Mouse (Mus musculus): ENCODE measurements around the gene Llph. TPM values are rescaled to one million over a fixed set of nuclear protein-coding genes. Genes with fewer than 3 reads are reported as not detected.

The Llph gene
- polyA plus RNA-seq, 1 experiment from 2014 or later, result 43.8 TPM

DNA sequence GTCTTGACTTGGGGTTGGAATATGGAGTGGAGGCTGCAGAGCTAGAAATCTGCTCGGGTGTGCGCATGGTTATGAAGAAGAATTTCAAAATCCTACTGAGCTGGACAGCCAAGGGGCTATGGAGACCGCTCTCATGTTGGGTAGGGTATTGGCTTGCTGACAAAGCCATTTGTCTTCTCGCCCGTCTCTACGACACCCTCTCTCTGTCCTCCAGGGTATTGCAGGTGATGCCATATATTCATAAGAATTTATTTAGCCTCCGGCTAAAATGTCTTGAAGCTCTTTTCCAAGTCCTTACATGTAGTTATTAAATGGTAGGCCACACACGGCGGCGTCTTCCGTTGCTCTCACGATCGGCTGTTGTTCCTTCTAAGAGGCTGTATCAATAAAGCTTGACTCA lies 43.1 kb downstream of the Llph start:
- Histone ChIP-seq H3K9me3 (ENCODE audit: control insufficient read depth, low read length) (peaks cover 3% of the 10 kb centered on the region; the same call in 1 of the 2 replicates), H3K36me3 (ENCODE audit: control insufficient read depth, insufficient read depth) (no peaks in the 10 kb centered on the region), H3K27me3 (replicated peaks; ENCODE audit: control insufficient read depth, insufficient read depth, low read length) (no peaks in the 10 kb centered on the region), H3K4me3 (replicated peaks; ENCODE audit: low read length) (no peak overlapping the region), H3K4me1 (replicated peaks; ENCODE audit: control insufficient read depth, insufficient read depth, low read length) (peaks cover 10% of the 10 kb centered on the region), H3K27ac (ENCODE audit: low read length) (no peak overlapping the region), H3K4me2 (ENCODE audit: low read length) (no peak overlapping the region), H3K9ac (replicated peaks; ENCODE audit: low read depth, low read length) (no peak overlapping the region)
- ATAC-seq, result no peak
- WGBS, result 96% methylated on average over 13 of the region's 13 CpGs

DNA sequence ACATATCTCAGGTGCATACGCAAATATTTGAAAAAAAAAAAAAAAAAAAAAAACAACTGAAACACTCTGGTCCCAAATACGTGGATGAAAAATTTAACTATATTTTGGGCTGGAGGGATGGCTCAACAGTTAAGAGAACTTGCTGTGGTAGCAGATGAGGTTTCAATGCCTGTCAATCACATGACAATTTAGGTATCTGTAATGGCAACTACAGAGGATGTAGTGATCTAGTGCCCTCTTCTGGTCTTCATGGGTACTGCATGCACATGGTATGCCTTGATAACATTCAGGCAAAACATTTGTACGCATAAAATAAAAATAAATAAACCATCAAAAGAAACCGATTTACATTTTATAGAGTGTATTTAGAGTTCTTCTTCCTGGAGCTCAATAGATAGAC lies 43.9 kb downstream of the Llph start:
- Histone ChIP-seq H3K4me2 (ENCODE audit: low read length) (no peak overlapping the region), H3K4me3 (replicated peaks; ENCODE audit: low read length) (no peak overlapping the region), H3K4me1 (replicated peaks; ENCODE audit: control insufficient read depth, insufficient read depth, low read length) (peaks cover 10% of the 10 kb centered on the region), H3K9me3 (ENCODE audit: control insufficient read depth, low read length) (peaks cover 3% of the 10 kb centered on the region; the same call in 1 of the 2 replicates), H3K9ac (replicated peaks; ENCODE audit: low read depth, low read length) (no peak overlapping the region), H3K27ac (ENCODE audit: low read length) (no peak overlapping the region), H3K36me3 (ENCODE audit: control insufficient read depth, insufficient read depth) (no peaks in the 10 kb centered on the region), H3K27me3 (replicated peaks; ENCODE audit: control insufficient read depth, insufficient read depth, low read length) (no peaks in the 10 kb centered on the region)
- ATAC-seq, result no peak
- 80% methylated on average over 4 of the region's 4 CpGs for WGBS

DNA sequence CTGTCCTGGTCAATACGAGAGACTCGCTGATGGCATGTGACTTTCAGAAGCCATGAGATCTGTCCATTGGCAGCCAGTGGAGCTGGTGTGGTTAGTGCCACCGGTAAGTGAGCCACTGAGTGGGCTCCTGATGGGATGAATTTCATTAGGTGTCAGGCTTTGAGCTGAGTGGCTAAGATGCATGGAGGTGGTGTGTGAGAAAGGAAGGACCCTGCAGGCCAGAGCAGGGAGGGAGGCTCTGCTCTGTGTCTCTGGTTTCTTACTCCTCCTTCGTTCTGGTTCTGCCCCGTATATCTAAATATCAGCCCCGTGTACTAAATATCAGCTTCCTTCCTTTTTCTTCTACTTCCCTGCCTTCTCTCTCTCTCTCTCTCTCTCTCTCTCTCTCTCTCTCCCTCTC lies 44.4 kb downstream of the Llph start:
- Histone ChIP-seq H3K9me3 (ENCODE audit: control insufficient read depth, low read length) (peaks cover 3% of the 10 kb centered on the region; the same call in 1 of the 2 replicates), H3K4me3 (replicated peaks; ENCODE audit: low read length) (no peak overlapping the region), H3K36me3 (ENCODE audit: control insufficient read depth, insufficient read depth) (no peaks in the 10 kb centered on the region), H3K27ac (ENCODE audit: low read length) (no peak overlapping the region), H3K4me1 (replicated peaks; ENCODE audit: control insufficient read depth, insufficient read depth, low read length) (peaks cover 10% of the 10 kb centered on the region), H3K9ac (replicated peaks; ENCODE audit: low read depth, low read length) (no peak overlapping the region), H3K27me3 (replicated peaks; ENCODE audit: control insufficient read depth, insufficient read depth, low read length) (no peaks in the 10 kb centered on the region), H3K4me2 (ENCODE audit: low read length) (peak overlapping the region; percentile 53)
- 66% methylated on average over 6 of the region's 6 CpGs for WGBS
- ATAC-seq, result 0 out of 2 replicates have a peak, but pooled peaks have one; percentile 18

DNA sequence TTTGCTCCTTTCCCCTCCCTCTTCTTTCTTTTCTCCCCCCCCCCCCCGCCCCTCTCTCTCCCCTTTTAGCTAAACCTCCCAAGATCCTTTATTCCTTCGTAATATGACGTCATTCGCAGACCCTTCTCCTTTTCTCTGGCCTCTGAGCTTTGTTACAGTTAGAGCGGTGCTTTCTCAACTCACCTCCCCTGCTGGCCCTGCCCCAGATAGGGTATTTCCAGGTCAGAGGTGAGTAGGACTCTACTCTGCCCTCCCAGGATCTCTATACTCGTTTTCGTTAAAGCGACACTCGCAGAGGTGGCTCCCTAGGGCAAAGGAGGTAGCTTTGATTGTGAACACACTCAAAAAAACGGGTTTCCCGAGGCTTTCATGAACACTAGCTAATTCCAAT lies 45.0 kb downstream of the Llph start:
- 8% methylated on average over 10 of the region's 11 CpGs for WGBS
- H3K27ac ChIP-seq (ENCODE audit: low read length), result no peak overlapping the region

GRCm38 (mm10) chr10:120272270-120272883 lies 45.5 kb downstream of the Llph start:
- Histone ChIP-seq H3K9me3 (ENCODE audit: control insufficient read depth, low read length) (no peaks in the 10 kb centered on the region), H3K9ac (replicated peaks; ENCODE audit: low read depth, low read length) (peak overlapping the region; percentile 10), H3K4me2 (ENCODE audit: low read length) (peak overlapping the region; percentile 53), H3K4me3 (replicated peaks; ENCODE audit: low read length) (peak overlapping the region; percentile 34), H3K27me3 (replicated peaks; ENCODE audit: control insufficient read depth, insufficient read depth, low read length) (no peaks in the 10 kb centered on the region), H3K36me3 (ENCODE audit: control insufficient read depth, insufficient read depth) (no peaks in the 10 kb centered on the region), H3K27ac (ENCODE audit: low read length) (no peak overlapping the region), H3K4me1 (replicated peaks; ENCODE audit: control insufficient read depth, insufficient read depth, low read length) (peaks cover 10% of the 10 kb centered on the region)
- 6% methylated on average over 19 of the region's 19 CpGs for WGBS
- peak; percentile 69 for ATAC-seq

More for the DNA sequence above, 45.0 kb downstream of the Llph start:
- ATAC-seq, result peak; percentile 43; the same call in 1 of the 2 replicates
- H3K4me3 ChIP-seq (replicated peaks; ENCODE audit: low read length), result peak overlapping the region; percentile 34
- peaks cover under 1% of the 10 kb centered on the region; the same call in 1 of the 2 replicates for H3K9me3 ChIP-seq (ENCODE audit: control insufficient read depth, low read length)
- H3K4me2 ChIP-seq (ENCODE audit: low read length), result peak overlapping the region; percentile 53
- peak overlapping the region; percentile 10 for H3K9ac ChIP-seq (replicated peaks; ENCODE audit: low read depth, low read length)
- H3K4me1 ChIP-seq (replicated peaks; ENCODE audit: control insufficient read depth, insufficient read depth, low read length), result peaks cover 10% of the 10 kb centered on the region
- H3K36me3 ChIP-seq (ENCODE audit: control insufficient read depth, insufficient read depth), result no peaks in the 10 kb centered on the region
- no peaks in the 10 kb centered on the region for H3K27me3 ChIP-seq (replicated peaks; ENCODE audit: control insufficient read depth, insufficient read depth, low read length)

DNA sequence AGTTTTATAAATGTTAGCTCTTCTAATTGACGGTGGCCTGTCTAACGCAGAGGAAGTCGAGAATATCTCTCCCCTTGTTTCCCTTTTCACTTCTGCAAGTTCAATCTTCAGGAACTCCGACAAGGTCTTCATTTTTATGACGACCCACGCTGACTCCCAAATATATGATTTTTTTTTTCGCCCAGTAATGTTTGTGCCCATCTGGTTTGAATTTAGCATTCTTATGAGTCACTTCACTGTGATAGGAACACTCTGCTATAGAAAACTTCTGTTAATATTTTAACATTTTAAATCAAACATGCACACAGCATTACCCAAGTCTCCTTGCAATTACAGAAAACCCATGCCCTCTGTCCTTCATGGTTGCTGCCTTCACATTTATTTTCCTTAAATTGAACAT lies 46.5 kb downstream of the Llph start:
- Histone ChIP-seq H3K27ac (ENCODE audit: low read length) (no peak overlapping the region), H3K36me3 (ENCODE audit: control insufficient read depth, insufficient read depth) (no peaks in the 10 kb centered on the region), H3K4me3 (replicated peaks; ENCODE audit: low read length) (no peak overlapping the region), H3K9me3 (ENCODE audit: control insufficient read depth, low read length) (no peaks in the 10 kb centered on the region), H3K4me1 (replicated peaks; ENCODE audit: control insufficient read depth, insufficient read depth, low read length) (peaks cover 10% of the 10 kb centered on the region), H3K27me3 (replicated peaks; ENCODE audit: control insufficient read depth, insufficient read depth, low read length) (no peaks in the 10 kb centered on the region), H3K9ac (replicated peaks; ENCODE audit: low read depth, low read length) (no peak overlapping the region), H3K4me2 (ENCODE audit: low read length) (no peak overlapping the region)
- ATAC-seq, result no peak
- 90% methylated on average over 7 of the region's 7 CpGs for WGBS

DNA sequence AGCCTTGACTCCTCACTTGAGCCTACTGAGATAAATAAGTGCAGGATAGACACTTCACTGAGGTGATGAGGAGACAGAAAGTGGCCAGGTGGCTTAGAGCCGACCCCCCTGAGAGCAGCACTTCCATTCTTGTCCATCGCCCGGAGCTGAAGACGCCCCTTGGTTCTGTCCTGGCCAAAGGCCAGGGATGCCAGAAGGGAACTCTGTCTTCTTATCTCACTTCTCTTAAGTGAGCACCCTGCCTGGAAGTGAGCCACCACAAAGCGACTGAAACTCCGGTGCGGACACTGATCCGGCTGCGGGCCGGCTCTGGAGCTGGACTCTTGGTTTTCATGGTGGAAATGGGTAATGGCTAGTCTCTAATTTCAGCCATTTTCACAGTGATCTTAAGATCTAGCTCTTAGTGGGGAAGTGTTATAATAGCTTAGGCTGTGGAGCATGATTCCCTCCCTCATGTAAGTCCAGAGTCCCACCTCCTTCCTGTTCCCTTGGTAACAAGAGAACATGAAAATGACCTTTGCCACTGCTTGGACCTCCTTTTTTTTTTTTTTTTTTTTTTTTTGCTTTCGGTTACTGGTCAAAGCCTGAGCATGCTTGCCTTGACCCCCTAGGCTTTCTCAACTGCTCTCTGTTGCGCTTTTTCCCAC lies 52.7 kb downstream of the Llph start:
- Histone ChIP-seq H3K27ac (ENCODE audit: low read length) (no peak overlapping the region), H3K27me3 (replicated peaks; ENCODE audit: control insufficient read depth, insufficient read depth, low read length) (no peaks in the 10 kb centered on the region), H3K4me3 (replicated peaks; ENCODE audit: low read length) (no peak overlapping the region), H3K4me2 (ENCODE audit: low read length) (no peak overlapping the region), H3K9me3 (ENCODE audit: control insufficient read depth, low read length) (no peaks in the 10 kb centered on the region), H3K36me3 (ENCODE audit: control insufficient read depth, insufficient read depth) (no peaks in the 10 kb centered on the region), H3K9ac (replicated peaks; ENCODE audit: low read depth, low read length) (no peak overlapping the region), H3K4me1 (replicated peaks; ENCODE audit: control insufficient read depth, insufficient read depth, low read length) (no peaks in the 10 kb centered on the region)
- 75% methylated on average over 12 of the region's 12 CpGs for WGBS
- ATAC-seq, result no peak

- H3K4me1 ChIP-seq (replicated peaks; ENCODE audit: control insufficient read depth, insufficient read depth, low read length), result no peaks in the 10 kb centered on the region
- no peaks in the 10 kb centered on the region for H3K36me3 ChIP-seq (ENCODE audit: control insufficient read depth, insufficient read depth)
- no peak overlapping the region for H3K27ac ChIP-seq (ENCODE audit: low read length)
- 87% methylated on average over 4 of the region's 4 CpGs for WGBS
- no peaks in the 10 kb centered on the region for H3K27me3 ChIP-seq (replicated peaks; ENCODE audit: control insufficient read depth, insufficient read depth, low read length)
- H3K9ac ChIP-seq (replicated peaks; ENCODE audit: low read depth, low read length), result no peak overlapping the region
- ATAC-seq, result no peak
- H3K4me3 ChIP-seq (replicated peaks; ENCODE audit: low read length), result no peak overlapping the region
- H3K4me2 ChIP-seq (ENCODE audit: low read length), result no peak overlapping the region
- no peaks in the 10 kb centered on the region for H3K9me3 ChIP-seq (ENCODE audit: control insufficient read depth, low read length)
Observed at GRCm38 (mm10) chr10:120280375-120280774, 53.5 kb downstream of the Llph start.

GRCm38 (mm10) chr10:120281700-120282099 lies 54.8 kb downstream of the Llph start:
- WGBS, result 87% methylated on average over 5 of the region's 5 CpGs
- H3K27me3 ChIP-seq (replicated peaks; ENCODE audit: control insufficient read depth, insufficient read depth, low read length), result no peaks in the 10 kb centered on the region
- H3K4me2 ChIP-seq (ENCODE audit: low read length), result no peak overlapping the region
- H3K4me1 ChIP-seq (replicated peaks; ENCODE audit: control insufficient read depth, insufficient read depth, low read length), result no peaks in the 10 kb centered on the region
- H3K36me3 ChIP-seq (ENCODE audit: control insufficient read depth, insufficient read depth), result no peaks in the 10 kb centered on the region
- H3K9me3 ChIP-seq (ENCODE audit: control insufficient read depth, low read length), result no peaks in the 10 kb centered on the region
- no peak for ATAC-seq
- no peak overlapping the region for H3K4me3 ChIP-seq (replicated peaks; ENCODE audit: low read length)
- no peak overlapping the region for H3K27ac ChIP-seq (ENCODE audit: low read length)
- no peak overlapping the region for H3K9ac ChIP-seq (replicated peaks; ENCODE audit: low read depth, low read length)
